Mouse (Mus musculus) mouse embryonic stem cell (cell line): Measurements from ENCODE around the gene Itpripl1.
"Not testable (repeated sequence)": the region's sequence is repeated elsewhere in the genome, so short reads cannot be mapped to it uniquely, and the experiment has no call there.

Experiments
- in situ Hi-C, 2 experiments: fragments of 300-500 bp; cut with MboI; formaldehyde crosslinking; loops; 1 replicate in 1 of 2; 3 replicates in 1 of 2; pipeline ENCODE4 v1.14.3; 2019 to 2020; ENCODE audit warnings: low sequenced_read_pairs in 2 of 2, low pct_unique_long_range_greater_than_20kb in 1 of 2, mixed read lengths in 1 of 2; ENCODE audit not compliant: unreplicated experiment in 1 of 2

Itpripl1 gene

DNA sequence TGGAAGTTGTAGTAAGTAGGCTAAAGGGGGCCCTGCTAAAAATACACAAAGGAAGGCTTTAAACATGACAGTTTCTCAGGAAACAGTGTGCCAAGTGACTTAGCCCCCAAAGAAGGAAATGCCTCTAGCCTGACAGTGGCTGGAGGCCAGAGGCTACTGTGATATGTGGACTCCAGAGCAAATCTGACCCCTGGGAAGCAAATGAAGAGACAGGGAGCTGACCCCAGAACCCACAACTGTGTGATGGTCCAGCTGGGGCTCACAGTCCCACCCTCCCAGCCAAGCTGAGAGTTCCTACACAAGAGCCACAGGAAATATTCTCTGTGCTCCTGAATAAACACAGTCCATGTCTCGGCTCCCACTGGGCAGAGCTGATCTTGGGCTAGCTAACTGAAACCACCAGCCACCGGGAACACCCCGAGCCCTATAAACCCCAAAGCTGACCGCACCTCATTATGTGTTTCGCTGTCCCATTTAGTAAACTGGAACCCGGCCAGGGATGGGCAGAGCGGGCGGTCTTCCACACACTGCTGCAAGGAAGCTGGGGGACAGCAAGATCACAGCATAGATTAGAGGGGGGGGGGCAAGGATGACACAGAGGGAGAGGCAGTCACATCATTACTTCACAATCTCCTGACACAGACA lies 21.5 kb downstream of the Itpripl1 start:
- in situ Hi-C loops, result loop anchor here in 1 of 2 experiments (25.0 kb wide), 1 partner anchor 691 kb away; no protein-coding TSS in a partner anchor

GRCm38 (mm10) chr2:127108986-127109385 lies 34.3 kb downstream of the Itpripl1 start:
- in situ Hi-C loops, result loop anchor here in 1 of 2 experiments (25.0 kb wide), 1 partner anchor 703 kb away; no protein-coding TSS in a partner anchor

DNA sequence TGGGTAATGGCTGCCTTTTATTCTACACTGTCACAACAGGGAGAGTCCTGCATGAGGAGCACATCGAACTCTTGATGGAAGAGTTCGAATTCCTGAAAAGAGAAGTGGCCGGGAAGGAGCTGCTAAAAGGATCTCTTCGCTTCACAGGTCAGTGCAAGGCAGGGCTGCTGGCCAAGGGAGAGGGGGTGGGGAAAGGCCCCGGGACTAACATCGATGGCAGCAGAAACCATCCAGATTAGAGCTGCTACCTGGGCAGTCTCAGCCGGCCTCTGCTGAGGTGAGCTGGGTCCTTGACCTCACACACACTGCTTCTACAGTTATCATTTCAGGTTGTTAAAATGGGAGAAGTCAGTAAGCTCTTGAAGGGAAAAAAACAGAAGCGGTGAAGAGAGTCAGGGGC lies 51.2 kb downstream of the Itpripl1 start:
- in situ Hi-C loops, result no loop called here

GRCm38 (mm10) chr2:127090151-127090550 lies 53.1 kb downstream of the Itpripl1 start:
- in situ Hi-C loops, result not testable (repeated sequence)
